Mouse (Mus musculus) stomach, embryonic 16.5 days (tissue): ENCODE measurements at regions not wholly inside any gene's neighbourhood (a gene's known extent, or its start where the extent isn't known, plus 50 kb on each side); places are given as distances from the start of the nearest gene placed in this dataset.

ENCODE experiments used
- ATAC-seq: fragments of 200-750 bp; cut with Nextera tagmentation; 2 replicates; pipeline ENCODE4 v1.8.0; 2017; ENCODE audit warnings: moderate number of reproducible peaks, moderate TSS enrichment; ENCODE audit not compliant: insufficient read depth, low FRiP score
- H3K27ac ChIP-seq: fragments of 300-500 bp; sonication (generic); 2 replicates; pipeline ENCODE4 v1.5.1; 2014; ENCODE audit warnings: low read length
- H3K27me3 ChIP-seq: fragments of 300-500 bp; sonication (generic); 2 replicates; pipeline ENCODE4 v1.6.1; 2014; ENCODE audit warnings: low read length, control low read depth, mixed read lengths; ENCODE audit not compliant: control insufficient read depth, insufficient read depth
- H3K36me3 ChIP-seq: fragments of 300-500 bp; sonication (generic); 2 replicates; pipeline ENCODE4 v1.6.1; 2014; ENCODE audit warnings: low read length; ENCODE audit not compliant: control insufficient read depth, insufficient read depth
- H3K4me1 ChIP-seq: fragments of 300-500 bp; sonication (generic); 2 replicates; pipeline ENCODE4 v1.6.1; 2014; ENCODE audit warnings: low read length, control low read depth, mixed read lengths; ENCODE audit not compliant: control insufficient read depth, insufficient read depth
- H3K4me2 ChIP-seq: fragments of 300-500 bp; sonication (generic); 2 replicates; pipeline ENCODE4 v1.6.1; 2014; ENCODE audit warnings: low read depth, low read length, mixed read lengths
- H3K4me3 ChIP-seq: fragments of 300-500 bp; sonication (generic); replicated peaks from 2 replicates; pipeline ENCODE4 v1.5.1; 2014; ENCODE audit warnings: mild to moderate bottlenecking, low read length
- H3K9ac ChIP-seq: fragments of 300-500 bp; sonication (generic); 2 replicates; pipeline ENCODE4 v1.6.1; 2014; ENCODE audit warnings: low read length
- H3K9me3 ChIP-seq: fragments of 300-500 bp; sonication (generic); replicated peaks from 2 replicates; pipeline ENCODE4 v1.6.1; 2016; ENCODE audit warnings: low read length, control low read depth; ENCODE audit not compliant: control insufficient read depth
- WGBS: fragments of 180-500 bp; shearing (Covaris S2); extraction: QIAGEN DNeasy Blood & Tissue Kit; methylation state at CpG from one replicate; pipeline ENCODE4 v1.1.7; 2014; 5-methylcytosine and 5-hydroxymethylcytosine counted together

DNA sequence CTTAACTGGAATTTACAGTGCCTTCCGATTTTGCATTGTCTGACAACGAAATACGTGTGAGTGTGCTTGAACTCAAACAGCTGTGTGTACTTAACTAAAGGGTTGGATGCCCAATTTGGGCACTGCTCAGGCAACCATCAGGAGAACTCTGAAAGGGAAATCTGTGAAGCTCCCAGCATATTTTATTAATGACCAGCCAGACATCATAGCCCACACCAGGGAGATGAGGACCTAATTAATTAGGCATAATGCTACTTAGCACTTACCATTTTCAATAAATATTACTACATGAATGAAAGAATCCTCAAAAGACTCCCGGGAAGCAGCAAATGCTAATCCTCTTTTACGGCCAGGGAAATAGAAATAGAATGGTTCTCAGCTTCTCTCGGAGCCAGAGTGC lies 82.2 kb upstream of the Sox5 start:
- no peak for ATAC-seq
- Histone ChIP-seq H3K27ac (no peak overlapping the region), H3K9ac (no peak overlapping the region), H3K4me3 (no peak overlapping the region), H3K36me3 (no peaks in the 10 kb centered on the region), H3K27me3 (no peaks in the 10 kb centered on the region), H3K4me2 (no peak overlapping the region), H3K9me3 (no peaks in the 10 kb centered on the region), H3K4me1 (no peaks in the 10 kb centered on the region)
- 73% methylated on average over 6 of the region's 6 CpGs for WGBS

DNA sequence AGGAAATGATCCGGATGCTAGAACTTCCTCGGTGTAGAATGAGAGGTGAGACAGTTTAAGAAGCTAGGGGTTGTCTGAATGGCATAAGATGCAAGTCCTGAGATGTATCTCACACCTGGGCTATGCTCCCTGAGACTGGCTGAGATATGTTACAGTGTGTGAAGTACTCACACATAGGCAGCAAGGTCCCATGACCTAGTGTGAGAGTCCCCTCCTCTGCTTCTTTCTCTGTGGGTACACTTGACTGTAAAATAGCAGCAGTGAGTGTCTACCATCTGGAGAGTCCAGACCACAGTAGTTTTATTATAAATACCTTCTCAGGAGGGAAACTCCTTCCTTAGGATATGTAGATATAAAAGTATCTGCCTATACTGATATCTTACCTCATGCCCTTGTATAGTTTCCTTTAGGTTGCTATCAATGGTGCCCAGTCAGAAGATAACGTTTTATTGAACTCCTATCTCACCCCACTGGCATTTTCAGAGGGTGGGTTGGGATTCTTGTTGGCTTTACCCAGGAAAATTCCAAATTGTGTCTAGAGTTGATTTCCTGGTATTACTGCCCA lies 81.7 kb upstream of the Sox5 start:
- WGBS: 78% methylated on average over 3 of the region's 3 CpGs
- H3K36me3 ChIP-seq: no peaks in the 10 kb centered on the region
- no peak overlapping the region for H3K9ac ChIP-seq
- H3K27me3 ChIP-seq: no peaks in the 10 kb centered on the region
- H3K9me3 ChIP-seq: no peaks in the 10 kb centered on the region
- no peaks in the 10 kb centered on the region for H3K4me1 ChIP-seq
- no peak for ATAC-seq
- no peak overlapping the region for H3K27ac ChIP-seq
- no peak overlapping the region for H3K4me3 ChIP-seq
- H3K4me2 ChIP-seq: no peak overlapping the region

GRCm38 (mm10) chr6:144841510-144841909 lies 59.7 kb upstream of the Sox5 start:
- H3K36me3 ChIP-seq: no peaks in the 10 kb centered on the region
- H3K27ac ChIP-seq: no peak overlapping the region
- H3K9ac ChIP-seq: no peak overlapping the region
- no peaks in the 10 kb centered on the region for H3K9me3 ChIP-seq
- no peak overlapping the region for H3K4me3 ChIP-seq
- WGBS: 65% methylated on average over 3 of the region's 3 CpGs
- ATAC-seq: no peak
- no peaks in the 10 kb centered on the region for H3K27me3 ChIP-seq
- no peak overlapping the region for H3K4me2 ChIP-seq
- H3K4me1 ChIP-seq: no peaks in the 10 kb centered on the region

GRCm38 (mm10) chr6:144839383-144839782 lies 57.6 kb upstream of the Sox5 start:
- Histone ChIP-seq H3K27ac (no peak overlapping the region), H3K4me2 (no peak overlapping the region), H3K4me1 (no peaks in the 10 kb centered on the region), H3K9me3 (no peaks in the 10 kb centered on the region), H3K36me3 (no peaks in the 10 kb centered on the region), H3K27me3 (no peaks in the 10 kb centered on the region), H3K9ac (no peak overlapping the region), H3K4me3 (no peak overlapping the region)
- ATAC-seq: no peak
- 90% methylated on average over 1 of the region's 1 CpGs for WGBS

- H3K4me2 ChIP-seq: no peak overlapping the region
- no peaks in the 10 kb centered on the region for H3K27me3 ChIP-seq
- ATAC-seq: no peak
- no peak overlapping the region for H3K27ac ChIP-seq
- no peaks in the 10 kb centered on the region for H3K36me3 ChIP-seq
- no peak overlapping the region for H3K4me3 ChIP-seq
- H3K4me1 ChIP-seq: no peaks in the 10 kb centered on the region
- 45% methylated on average over 19 of the region's 19 CpGs for WGBS
- no peaks in the 10 kb centered on the region for H3K9me3 ChIP-seq
- H3K9ac ChIP-seq: no peak overlapping the region
Observed at GRCm38 (mm10) chr6:144834323-144835183, 52.8 kb upstream of the Sox5 start.
